Mouse (Mus musculus): Measurements from ENCODE around the gene Hdgfl2. TPM values are rescaled to one million over a fixed set of nuclear protein-coding genes. Genes with fewer than 3 reads are reported as not detected.
A peak's percentile ranks its signal among the peaks of the same experiment; 100 is the strongest.

Gene Hdgfl2
- 37.8 and 38.4 TPM in 2 replicates for polyA plus RNA-seq (2015; fragmentation: Nextera tagmentation; extraction: Ambion mirVana)

DNA sequence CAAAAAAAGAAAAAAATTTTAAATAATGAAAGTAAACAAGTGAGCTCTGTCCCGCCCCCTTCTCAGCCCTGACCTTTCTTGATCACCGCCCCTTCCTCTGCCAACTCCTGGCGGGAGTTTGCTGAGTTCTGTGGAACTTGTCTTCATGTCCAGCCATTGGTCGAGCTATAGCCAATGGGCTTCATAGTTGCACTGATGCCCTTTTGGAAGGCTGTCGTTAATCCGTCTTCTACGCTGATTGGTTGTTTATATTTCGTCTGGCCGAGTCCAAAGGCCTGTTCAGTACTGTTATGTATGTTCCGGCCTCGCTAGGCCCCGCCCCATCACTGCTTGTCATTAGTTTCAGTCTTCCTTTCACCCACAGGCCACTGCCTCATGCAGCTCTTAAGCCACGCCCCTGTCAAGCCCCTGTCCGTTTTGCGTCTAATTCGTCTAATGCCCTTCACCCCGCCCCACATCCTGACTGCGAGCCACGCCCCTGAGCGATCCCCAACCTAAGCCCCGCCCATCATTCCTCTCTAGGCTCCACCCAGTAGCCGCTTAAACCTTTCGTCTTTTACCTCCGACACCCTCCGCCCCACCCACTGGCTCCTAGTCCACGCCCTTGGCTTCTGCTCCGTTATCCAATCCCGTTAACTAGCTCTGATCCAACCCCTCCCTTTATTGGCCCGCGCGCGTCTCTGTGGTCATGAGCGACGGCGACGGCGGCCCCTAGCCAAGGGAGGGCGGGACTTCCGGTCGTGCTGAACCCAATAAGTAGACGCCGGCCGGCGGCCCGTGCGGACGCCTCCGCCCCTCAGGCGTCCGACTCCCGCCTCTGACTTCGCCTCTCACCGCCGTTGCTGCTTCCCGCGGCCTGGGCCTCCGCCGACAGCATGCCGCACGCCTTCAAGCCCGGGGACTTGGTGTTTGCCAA is at the start of gene Hdgfl2:
Hdgfl2 (plus strand) TSS at position 755 of the 916 bp plus-strand sequence.
- DNase-seq (ENCODE audit: low spot score) (peak; percentile 100), ATAC-seq (ENCODE audit: low FRiP score, low TSS enrichment) (peak; percentile 95)
- peak within 1 kb of the TSS; percentile 79 for H3K4me3 ChIP-seq (ENCODE audit: low read depth, low read length)
- H3K4me1 ChIP-seq (replicated peaks; ENCODE audit: control insufficient read depth, insufficient read depth), result peaks cover 8% of the 10 kb centered on the region
- TF ChIP-seq EP300 (optimal IDR thresholded peaks at IDR 0.05) (no peak), CTCF (IDR thresholded peaks at IDR 0.05; ENCODE audit: low read depth) (no peak)
- no peaks in the 10 kb centered on the region for H3K9me3 ChIP-seq (ENCODE audit: control insufficient read depth, low read length)
- H3K9ac ChIP-seq (ENCODE audit: low read length), result peak within 1 kb of the TSS; percentile 89
- H3K27ac ChIP-seq (replicated peaks), result peak within 1 kb of the TSS; percentile 81; the same call in 1 of the 2 replicates
- H3K4me2 ChIP-seq (replicated peaks; ENCODE audit: low read depth), result peak within 1 kb of the TSS; percentile 90
- no peaks in the 10 kb centered on the region for H3K27me3 ChIP-seq (ENCODE audit: control insufficient read depth, insufficient read depth, low read length)
- WGBS, result under 1% methylated on average over 61 of the region's 61 CpGs
- H3K36me3 ChIP-seq (ENCODE audit: control insufficient read depth, insufficient read depth, low read length), result peaks cover 6% of the 10 kb centered on the region

DNA sequence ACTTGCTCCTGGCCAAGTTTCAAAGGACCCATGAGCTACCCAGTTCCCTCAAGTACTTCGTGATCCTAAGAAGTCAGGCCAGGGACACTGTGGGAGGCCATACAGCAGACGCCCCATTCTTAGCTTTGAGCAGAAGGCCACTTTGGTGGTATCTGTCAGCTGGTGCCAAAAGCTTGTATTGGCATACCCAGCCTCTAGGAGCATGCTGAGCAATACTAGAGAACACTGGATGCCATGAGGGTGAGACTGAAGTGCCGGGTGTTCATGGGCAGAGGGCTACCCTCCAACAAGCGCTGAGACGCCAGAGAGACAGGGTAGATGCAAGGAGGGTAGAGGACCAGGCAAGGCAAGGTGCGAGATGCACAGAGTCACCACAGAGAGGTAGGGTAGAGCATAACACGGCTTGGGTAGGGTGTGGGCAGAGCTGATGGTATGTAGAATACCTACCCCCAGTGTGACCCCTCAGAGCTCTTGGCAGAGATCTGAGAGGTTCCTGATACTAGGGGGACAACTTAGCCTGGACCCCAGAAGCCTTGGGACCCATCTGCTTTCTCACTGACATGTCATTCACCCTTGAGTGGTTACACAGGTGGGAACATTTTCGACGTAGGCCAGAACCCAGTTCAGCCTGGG is 49.1 kb upstream of the Hdgfl2 start:
- Histone ChIP-seq H3K36me3 (ENCODE audit: control insufficient read depth, insufficient read depth, low read length) (peaks cover 2% of the 10 kb centered on the region; the same call in 1 of the 2 replicates), H3K27ac (replicated peaks) (no peak overlapping the region), H3K9ac (ENCODE audit: low read length) (no peak overlapping the region), H3K4me1 (replicated peaks; ENCODE audit: control insufficient read depth, insufficient read depth) (peaks cover 8% of the 10 kb centered on the region), H3K4me2 (replicated peaks; ENCODE audit: low read depth) (no peak overlapping the region), H3K9me3 (ENCODE audit: control insufficient read depth, low read length) (no peaks in the 10 kb centered on the region), H3K4me3 (ENCODE audit: low read depth, low read length) (no peak overlapping the region), H3K27me3 (ENCODE audit: control insufficient read depth, insufficient read depth, low read length) (no peaks in the 10 kb centered on the region)
- WGBS, result 88% methylated on average over 9 of the region's 9 CpGs
- no peak for ATAC-seq (ENCODE audit: low FRiP score, low TSS enrichment)
- DNase-seq (ENCODE audit: low spot score), result no peak
- TF ChIP-seq EP300 (optimal IDR thresholded peaks at IDR 0.05) (no peak), CTCF (IDR thresholded peaks at IDR 0.05; ENCODE audit: low read depth) (no peak)

DNA sequence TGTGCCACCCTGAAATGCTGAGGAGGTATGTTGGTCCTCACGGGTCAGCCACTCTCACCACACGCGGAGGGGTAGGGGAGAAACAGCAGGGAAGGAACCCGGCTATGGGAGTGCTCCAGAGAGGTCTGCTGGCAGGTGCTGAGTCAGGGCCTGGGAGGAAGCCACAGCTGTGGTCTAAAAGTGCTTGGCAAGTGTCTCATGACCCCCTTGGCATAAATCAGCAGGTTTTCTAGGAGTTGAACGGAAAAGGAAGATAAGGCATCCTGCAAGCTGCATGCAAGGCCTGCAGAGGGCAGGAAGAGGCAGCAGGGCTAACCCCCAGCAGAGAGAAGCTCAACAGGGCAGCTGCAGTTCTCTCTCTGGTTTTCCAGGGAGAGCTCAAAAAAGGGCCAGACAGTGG is 48.5 kb upstream of the Hdgfl2 start:
- peaks cover 2% of the 10 kb centered on the region; the same call in 1 of the 2 replicates for H3K36me3 ChIP-seq (ENCODE audit: control insufficient read depth, insufficient read depth, low read length)
- H3K9ac ChIP-seq (ENCODE audit: low read length), result no peak overlapping the region
- H3K9me3 ChIP-seq (ENCODE audit: control insufficient read depth, low read length), result no peaks in the 10 kb centered on the region
- H3K4me3 ChIP-seq (ENCODE audit: low read depth, low read length), result no peak overlapping the region
- WGBS, result 59% methylated on average over 5 of the region's 5 CpGs
- peaks cover 8% of the 10 kb centered on the region for H3K4me1 ChIP-seq (replicated peaks; ENCODE audit: control insufficient read depth, insufficient read depth)
- DNase-seq (ENCODE audit: low spot score) (no peak), ATAC-seq (ENCODE audit: low FRiP score, low TSS enrichment) (no peak)
- H3K4me2 ChIP-seq (replicated peaks; ENCODE audit: low read depth), result no peak overlapping the region
- no peaks in the 10 kb centered on the region for H3K27me3 ChIP-seq (ENCODE audit: control insufficient read depth, insufficient read depth, low read length)
- H3K27ac ChIP-seq (replicated peaks), result no peak overlapping the region
- TF ChIP-seq EP300 (optimal IDR thresholded peaks at IDR 0.05), result no peak
- TF ChIP-seq CTCF (IDR thresholded peaks at IDR 0.05; ENCODE audit: low read depth), result peak; percentile 40

DNA sequence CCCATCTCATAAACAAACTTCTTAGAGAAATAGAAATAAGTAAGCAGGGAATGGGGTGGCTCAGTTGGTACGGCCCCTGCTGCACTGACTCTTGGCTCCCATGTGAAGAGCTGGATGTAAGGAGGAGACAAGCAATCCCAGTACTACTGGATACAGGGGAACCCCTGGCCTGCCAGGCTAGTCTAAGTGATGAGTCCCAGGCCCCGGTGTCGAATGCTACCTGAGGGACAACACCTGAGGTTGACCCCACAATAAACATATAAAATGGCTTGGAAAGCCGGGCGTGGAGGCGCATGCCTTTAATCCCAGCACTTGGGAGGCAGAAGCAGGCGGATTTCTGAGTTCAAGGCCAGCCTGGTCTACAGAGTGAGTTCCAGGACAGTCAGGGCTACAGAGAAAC is 48.0 kb upstream of the Hdgfl2 start:
- no peak overlapping the region for H3K4me3 ChIP-seq (ENCODE audit: low read depth, low read length)
- peaks cover 2% of the 10 kb centered on the region; the same call in 1 of the 2 replicates for H3K36me3 ChIP-seq (ENCODE audit: control insufficient read depth, insufficient read depth, low read length)
- H3K27ac ChIP-seq (replicated peaks), result 0 out of 2 replicates have a peak overlapping the region, but pooled peaks have one; percentile 4
- peaks cover 8% of the 10 kb centered on the region for H3K4me1 ChIP-seq (replicated peaks; ENCODE audit: control insufficient read depth, insufficient read depth)
- DNase-seq (ENCODE audit: low spot score), result no peak
- 90% methylated on average over 7 of the region's 7 CpGs for WGBS
- no peak overlapping the region for H3K4me2 ChIP-seq (replicated peaks; ENCODE audit: low read depth)
- no peak for TF ChIP-seq CTCF (IDR thresholded peaks at IDR 0.05; ENCODE audit: low read depth)
- TF ChIP-seq EP300 (optimal IDR thresholded peaks at IDR 0.05), result no peak
- no peak overlapping the region for H3K9ac ChIP-seq (ENCODE audit: low read length)
- ATAC-seq (ENCODE audit: low FRiP score, low TSS enrichment), result no peak
- no peaks in the 10 kb centered on the region for H3K9me3 ChIP-seq (ENCODE audit: control insufficient read depth, low read length)
- H3K27me3 ChIP-seq (ENCODE audit: control insufficient read depth, insufficient read depth, low read length), result no peaks in the 10 kb centered on the region

DNA sequence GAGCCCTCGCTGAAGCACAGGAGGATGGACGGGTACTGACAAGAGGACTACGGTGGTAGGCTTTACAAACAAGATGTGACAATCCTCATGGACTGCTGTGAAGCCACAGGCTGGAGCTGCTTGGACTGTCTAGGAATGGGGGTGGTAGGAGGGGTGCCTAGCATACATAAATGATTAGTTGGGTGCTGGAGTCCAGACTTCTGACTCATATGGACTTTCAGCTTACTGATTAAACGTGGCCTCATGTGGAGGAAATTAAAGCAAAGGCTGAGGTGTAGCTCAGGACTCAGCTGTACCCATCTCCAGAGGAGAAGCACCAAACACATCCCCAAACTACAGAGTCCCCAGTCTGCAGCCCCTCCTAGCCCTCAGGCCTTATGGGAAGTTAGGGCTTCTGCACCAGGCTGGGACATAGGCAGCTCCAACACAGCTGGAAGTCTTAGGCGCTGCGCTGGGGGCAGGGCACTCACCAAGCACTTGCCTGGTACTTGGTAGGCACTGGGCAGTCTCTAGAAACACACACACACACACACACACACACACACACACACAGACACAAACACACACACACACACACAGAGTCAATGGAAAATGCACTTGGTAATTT is 47.2 kb upstream of the Hdgfl2 start:
- Histone ChIP-seq H3K36me3 (ENCODE audit: control insufficient read depth, insufficient read depth, low read length) (peaks cover 2% of the 10 kb centered on the region; the same call in 1 of the 2 replicates), H3K4me2 (replicated peaks; ENCODE audit: low read depth) (peak overlapping the region; percentile 9; the same call in 1 of the 2 replicates), H3K4me1 (replicated peaks; ENCODE audit: control insufficient read depth, insufficient read depth) (peaks cover 8% of the 10 kb centered on the region), H3K9ac (ENCODE audit: low read length) (peak overlapping the region; percentile 27; the same call in 1 of the 2 replicates), H3K9me3 (ENCODE audit: control insufficient read depth, low read length) (no peaks in the 10 kb centered on the region), H3K27ac (replicated peaks) (peak overlapping the region; percentile 63), H3K27me3 (ENCODE audit: control insufficient read depth, insufficient read depth, low read length) (no peaks in the 10 kb centered on the region), H3K4me3 (ENCODE audit: low read depth, low read length) (no peak overlapping the region)
- DNase-seq (ENCODE audit: low spot score), result peak; percentile 48
- 62% methylated on average over 6 of the region's 6 CpGs for WGBS
- peak; percentile 61 for ATAC-seq (ENCODE audit: low FRiP score, low TSS enrichment)
- no peak for TF ChIP-seq CTCF (IDR thresholded peaks at IDR 0.05; ENCODE audit: low read depth)
- TF ChIP-seq EP300 (optimal IDR thresholded peaks at IDR 0.05), result no peak

All from stomach, postnatal 0 days (tissue).